Mouse (Mus musculus): Measurements from ENCODE around the gene Ppcdc.
A peak's percentile ranks its signal among the peaks of the same experiment; 100 is the strongest.

The Ppcdc gene

DNA sequence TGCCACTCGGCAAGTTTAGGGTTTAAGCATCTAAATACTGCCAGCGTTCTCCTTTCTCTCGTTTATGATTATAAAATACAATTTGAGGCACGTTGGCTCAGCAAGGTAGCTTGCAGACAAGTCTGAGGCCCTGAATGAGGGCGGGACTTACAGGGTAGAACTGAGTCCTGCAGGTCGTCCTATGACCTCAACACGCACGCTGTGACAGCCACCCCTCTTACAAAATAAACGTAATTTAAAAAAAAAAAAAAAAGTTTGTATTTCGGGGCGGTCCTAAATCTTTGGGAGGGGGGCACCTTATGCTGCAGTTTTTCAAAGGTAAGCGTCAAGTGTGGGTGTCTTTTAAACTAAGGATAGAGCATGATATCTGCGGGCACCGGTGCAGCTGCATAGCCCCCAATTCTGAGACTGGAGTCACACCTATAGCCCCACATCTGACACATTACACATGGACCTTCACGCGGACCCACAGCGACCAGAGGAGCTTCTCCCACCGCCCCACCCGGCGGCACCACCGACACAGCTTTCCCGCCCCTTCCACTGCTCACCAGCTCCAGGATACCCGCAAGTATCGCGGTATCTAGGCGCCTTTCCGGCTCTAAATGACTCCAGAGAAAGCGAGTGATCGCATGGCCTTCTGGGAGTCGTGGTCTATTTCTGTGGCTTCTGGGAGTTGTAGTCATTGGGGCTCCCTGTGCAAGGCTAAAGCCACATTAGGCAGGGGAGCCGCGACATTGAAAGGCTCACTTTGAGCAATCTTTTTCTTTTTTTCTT, at the start of gene Ppcdc:
Ppcdc (minus strand) TSS at position 603 of the 774 bp plus-strand sequence.
- peak; percentile 96 for DNase-seq (ENCODE audit: low read depth, low spot score)

DNA sequence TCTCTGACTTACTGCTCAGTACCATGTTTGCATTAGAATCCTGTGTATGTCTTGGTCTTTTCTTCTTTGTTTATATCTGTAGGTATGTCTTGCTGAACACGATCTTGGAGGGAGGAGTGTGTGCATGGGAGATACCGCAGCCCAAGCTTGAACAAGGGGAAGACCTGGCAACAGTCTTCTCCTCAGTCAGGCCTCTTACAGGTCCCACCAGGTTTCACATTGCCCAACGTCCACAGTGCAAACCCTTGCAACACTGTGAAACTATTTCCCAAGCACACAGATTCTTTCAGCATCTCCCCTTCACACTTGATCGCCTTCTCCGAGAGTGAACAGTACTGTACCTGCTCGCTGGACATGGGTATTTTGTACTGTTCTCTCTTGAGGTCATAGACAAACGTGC, 47.9 kb upstream of the Ppcdc start:
- no peak for DNase-seq (ENCODE audit: low read depth, low spot score)

DNA sequence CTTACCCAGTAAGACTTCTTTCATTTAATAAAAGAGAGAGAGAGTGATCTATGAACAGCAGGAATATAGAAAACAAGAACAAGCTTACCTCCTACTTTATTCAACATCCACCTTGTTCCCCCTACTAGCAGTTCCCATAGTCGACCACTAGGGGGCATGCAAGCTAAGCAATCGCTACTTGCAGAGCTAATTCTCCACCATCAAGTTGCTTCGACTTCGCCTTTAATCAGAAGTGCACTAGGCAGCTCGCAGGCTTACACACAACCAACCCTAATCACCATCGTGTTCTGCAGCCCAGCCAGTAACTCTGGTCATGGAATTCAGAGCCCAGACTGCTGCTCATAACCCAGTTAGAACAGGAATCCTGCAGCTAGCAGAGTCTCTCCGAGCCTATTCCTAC, 45.9 kb upstream of the Ppcdc start:
- DNase-seq (ENCODE audit: low read depth, low spot score) = peak; percentile 88

DNA sequence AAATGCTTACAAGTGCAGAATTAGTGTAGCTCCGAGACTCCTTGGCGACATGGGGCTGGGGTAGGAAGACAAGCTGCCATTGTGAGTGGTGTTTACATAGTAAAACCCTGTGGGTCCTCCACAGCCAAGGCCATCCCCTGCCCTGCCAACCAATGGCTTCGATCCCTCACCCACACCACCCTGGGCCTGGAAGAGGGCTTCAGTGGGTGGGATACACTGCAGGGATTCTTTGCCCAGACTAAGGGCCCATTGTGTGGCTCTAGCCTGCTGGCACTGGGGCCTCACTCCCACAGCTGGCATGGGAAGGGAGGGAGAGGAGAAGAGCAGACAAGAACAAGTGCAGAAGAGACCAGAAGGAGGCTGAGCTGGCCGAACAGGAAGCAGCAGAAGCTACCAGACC, 29.0 kb upstream of the Ppcdc start:
- DNase-seq (ENCODE audit: low read depth, low spot score) = no peak

DNA sequence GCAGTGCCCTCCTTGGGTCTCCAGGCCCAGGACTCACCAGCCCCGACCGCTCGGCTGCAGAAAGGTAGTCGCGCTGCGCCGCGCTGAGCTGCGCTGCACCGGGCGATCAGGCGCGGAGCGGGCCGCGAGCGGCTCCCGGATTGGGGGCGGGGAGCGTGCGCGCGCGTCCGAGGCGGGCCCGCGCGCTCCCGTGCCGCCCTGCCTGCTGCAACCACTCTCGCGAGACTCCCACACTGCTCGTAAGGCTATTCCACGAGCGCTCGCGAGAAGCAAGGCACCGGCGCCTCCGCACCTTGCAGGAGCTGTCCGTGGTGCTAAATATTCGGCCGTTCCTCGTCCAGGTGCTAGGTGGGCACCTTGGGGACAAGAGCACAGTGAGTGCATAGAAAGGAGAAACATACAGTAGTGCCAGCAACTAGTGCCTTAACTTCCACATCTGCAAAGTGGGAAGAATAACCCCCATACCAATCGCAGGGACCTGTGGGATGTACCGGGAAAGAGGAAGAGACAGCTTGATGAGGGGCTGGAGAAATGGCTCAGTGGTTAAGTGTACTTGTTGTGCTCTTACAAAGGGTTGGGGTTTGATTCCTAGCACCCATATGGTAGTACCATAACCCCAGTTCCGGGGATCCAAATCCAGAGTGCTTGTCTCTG, 28.1 kb upstream of the Ppcdc start, which contains the start of gene Scamp5:
Scamp5 (minus strand) TSS at position 165 of the 654 bp plus-strand sequence.
- peak; percentile 80 for DNase-seq (ENCODE audit: low read depth, low spot score)

DNA sequence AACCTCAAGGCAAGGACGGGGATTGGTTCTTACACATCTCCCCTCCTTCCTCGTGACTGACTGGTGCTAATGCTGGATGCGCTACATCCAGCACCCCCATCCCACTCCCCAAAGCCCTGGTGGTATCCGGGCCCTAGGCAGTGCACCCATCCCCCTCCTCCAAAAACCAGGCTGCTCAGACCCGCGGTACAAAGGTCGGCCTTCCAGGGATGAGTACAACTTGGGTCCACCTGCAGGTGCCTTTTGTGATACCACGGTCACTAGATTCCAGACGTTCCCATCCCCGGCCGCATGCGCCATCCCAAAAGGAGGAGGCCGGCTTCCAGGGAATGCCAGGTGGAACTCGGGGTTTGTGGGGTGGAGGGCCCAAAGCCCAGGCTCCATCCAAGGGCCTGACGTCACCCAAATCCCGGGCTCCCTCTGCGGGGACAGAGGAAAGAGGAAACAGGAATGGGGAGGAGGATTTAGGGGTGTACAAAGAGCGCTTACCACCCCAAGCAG, 27.4 kb upstream of the Ppcdc start:
- no peak for DNase-seq (ENCODE audit: low read depth, low spot score)

DNA sequence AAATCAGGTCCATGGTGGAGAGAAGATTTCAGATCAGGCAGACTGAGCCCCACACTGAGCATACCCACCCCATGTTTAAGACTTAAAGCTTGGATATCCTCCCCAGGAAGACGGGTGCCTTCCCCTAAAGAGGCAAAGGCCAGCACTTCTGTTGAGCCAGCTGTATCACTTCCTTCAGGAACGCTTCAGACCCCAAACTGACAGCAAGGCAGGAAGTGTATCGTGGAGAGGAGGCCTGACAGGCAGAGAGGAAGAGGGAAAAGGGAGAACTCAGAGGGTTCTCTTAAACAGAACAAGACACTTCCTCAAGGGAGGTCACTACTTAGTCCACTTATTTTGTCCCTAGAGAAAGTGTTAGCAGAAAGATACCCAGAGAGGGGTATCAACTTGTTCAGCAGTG, 26.2 kb upstream of the Ppcdc start:
- DNase-seq (ENCODE audit: low read depth, low spot score) = no peak

DNA sequence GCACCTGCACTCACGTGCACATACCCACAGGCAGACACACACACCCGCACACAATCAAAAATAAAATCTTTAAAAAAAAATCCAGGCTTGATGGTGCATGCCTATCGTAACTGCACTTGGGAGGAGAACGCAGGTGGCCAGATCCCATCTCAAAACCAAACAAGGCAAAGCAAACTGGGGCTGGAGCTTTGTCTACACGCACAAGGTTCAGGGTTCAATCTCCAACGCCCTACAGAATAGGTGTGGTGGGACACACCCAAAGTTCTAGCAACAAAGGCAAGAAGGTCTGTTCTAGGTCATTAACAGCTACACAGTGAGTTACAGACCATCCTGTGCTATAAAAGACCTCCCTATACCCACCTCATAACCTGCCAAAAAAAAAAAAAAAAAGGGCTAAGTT, 22.9 kb upstream of the Ppcdc start:
- no peak for DNase-seq (ENCODE audit: low read depth, low spot score)

DNA sequence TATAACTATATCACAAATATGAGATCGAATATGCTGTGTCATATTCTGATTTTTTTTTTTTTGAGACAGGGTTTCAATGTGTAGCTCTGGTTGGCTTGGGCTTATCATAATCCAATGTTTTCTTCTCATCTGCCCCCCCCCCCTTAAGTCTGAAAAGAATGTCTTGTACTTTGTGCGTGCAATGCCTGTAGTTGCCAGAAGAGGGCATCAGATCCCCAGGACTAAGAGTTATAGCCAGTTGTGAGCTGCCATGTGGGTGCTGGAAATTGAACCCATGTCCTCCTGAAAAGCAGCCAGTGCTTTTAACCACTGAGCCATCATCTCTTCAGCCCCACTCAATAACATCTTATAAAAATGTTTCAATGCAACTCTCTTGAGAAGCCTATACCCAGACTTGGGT, 19.8 kb upstream of the Ppcdc start:
- peak; percentile 32 for DNase-seq (ENCODE audit: low read depth, low spot score)

DNA sequence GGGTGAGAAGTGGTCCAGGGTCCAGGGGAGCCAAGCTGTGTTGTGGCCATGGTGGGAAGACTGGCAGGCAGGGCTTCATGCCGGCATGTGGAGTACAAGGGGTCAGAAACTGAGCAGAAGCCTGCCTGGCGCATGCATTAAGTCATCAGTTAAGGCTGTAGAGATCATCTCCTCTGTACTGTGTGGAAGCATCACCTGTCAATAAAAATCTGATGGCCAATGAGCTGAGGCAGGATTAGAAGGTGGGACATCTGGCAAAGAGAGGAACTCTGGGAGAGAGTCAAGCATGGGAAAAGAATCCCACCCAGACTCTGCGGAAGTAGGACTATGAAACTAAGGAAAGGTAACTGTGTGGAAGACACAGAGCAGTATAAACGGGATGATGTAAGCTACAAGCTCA, 13.6 kb upstream of the Ppcdc start:
- DNase-seq (ENCODE audit: low read depth, low spot score) = no peak

DNA sequence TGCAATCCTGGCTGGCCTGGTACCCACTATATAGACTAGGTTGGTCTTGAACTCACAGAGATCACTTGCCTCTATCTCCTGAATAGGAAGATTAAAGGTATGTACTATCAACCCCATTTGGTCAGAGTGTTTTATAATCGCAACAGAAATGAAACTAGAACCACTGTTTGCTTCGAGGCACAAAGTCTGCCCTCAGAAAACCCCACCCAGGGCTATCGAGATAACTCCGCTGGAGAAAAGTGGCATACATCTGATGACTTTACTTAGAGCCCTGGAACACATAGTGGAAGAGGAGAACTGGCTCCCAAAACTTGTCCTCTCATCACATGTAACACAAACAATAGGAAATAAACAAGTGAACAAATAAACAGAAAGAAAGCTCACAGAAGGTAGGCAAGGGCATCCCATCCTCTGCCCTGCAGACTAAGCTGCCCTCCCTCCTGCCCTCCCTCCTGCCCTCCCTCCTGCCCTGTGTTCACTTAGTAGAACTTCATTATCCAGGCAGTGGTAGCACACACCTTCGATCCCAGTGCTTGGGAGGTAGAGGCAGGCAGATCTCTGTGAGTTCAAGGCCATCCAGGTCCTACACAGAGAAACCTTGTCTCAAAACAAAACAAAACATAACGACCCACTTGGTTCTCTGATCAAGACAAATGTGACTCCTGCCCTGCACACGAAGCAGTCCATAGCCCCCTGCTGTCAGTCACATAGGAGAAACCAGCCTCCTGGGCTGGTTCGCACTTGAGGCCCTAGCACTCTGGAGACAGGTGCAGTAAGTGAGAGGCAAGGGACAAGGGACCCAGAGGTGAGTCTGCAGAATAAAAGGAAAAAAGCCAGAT, 12.9 kb upstream of the Ppcdc start:
- no peak for DNase-seq (ENCODE audit: low read depth, low spot score)

DNA sequence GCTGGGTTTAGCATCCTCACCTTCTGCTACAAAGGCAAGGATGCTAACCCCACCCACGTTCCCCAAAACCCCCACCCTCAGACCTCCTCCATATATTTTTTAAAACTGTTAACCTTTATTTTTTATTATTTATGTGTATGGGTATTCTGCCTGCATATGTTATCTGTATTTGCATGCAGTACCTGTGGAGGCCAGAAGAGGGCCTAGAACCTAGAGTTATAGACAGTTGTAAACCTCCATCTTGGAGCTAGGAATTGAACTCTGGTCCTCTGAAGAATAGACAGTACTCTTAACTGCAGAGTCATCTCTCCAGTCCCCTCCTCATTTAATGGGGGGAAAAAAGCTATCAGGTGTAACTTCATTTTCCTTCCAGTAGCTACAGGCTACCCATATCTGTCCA, 9.8 kb upstream of the Ppcdc start:
- DNase-seq (ENCODE audit: low read depth, low spot score) = peak; percentile 46

DNA sequence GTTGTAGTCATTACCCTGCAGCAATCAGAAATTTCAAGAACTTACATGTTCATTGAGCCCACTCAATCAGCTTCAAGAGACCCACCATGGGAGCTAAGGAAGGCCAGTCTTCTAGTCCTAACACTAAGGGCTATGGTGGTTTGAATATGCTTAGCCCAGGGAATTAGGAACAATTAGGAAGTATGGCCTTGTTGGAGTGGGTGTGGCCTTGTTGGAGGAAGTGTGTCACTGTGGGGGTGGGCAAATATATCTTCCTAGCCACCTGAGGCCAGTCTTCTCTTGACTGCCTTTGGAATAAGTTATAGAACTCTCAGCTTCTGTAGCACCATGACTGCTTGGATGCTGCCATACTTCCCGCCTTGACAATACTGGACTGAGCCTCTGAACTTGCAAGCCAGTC, 696 bp upstream of the Ppcdc start:
- no peak for DNase-seq (ENCODE audit: low read depth, low spot score)

DNA sequence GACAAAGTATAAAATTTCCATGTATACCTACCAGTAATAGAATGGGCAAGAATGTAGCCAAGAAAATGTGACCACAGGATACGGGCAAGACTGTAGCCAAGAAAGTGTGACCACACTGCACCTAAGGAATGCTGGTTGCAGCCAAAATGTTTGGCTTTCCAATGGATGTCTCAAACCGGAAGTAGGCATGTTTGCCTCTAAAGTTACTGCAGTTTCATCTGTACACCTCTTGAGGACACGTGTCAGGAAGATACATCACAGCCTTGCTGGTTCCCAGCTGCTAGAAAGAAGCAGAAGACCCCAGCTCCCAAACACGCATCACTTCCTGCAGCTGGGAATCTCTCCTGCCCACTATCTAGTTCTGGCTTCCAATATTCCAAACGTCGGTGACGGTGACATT, 841 bp downstream of the Ppcdc start:
- DNase-seq (ENCODE audit: low read depth, low spot score) = peak; percentile 26

DNA sequence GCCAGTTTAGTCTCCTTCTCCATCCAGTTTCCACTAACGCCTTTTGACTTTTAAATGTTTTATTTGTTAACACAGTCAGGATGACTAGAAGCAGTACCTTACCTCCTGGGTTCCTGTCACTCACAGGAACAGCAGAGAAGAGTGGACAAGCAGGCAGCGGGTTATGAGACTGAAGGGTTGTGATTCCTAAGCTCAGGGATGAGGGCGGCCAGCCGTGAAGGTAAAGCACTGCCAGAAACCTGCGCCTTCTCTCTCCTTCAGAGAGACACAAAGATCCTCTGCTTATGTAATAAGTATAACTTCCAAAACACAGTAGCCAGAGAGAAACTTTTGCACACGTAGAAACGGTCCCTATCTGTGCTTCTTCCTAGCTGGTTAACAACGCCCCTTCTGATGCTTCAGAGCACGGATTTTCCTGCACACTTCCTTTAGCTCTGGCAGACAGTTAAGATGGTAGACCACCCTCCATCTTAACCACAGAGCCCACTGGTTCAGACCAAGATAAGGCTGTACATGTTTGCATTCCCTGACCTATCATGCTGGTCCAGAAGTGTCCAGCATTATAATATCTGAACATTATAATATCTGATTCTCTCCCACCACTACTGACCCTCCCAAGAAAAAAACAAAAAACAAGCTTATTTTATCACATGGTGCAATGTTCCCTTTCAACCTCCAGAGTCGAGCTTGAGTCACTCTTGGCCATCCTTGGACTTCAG, 1.9 kb downstream of the Ppcdc start:
- DNase-seq (ENCODE audit: low read depth, low spot score) = no peak

DNA sequence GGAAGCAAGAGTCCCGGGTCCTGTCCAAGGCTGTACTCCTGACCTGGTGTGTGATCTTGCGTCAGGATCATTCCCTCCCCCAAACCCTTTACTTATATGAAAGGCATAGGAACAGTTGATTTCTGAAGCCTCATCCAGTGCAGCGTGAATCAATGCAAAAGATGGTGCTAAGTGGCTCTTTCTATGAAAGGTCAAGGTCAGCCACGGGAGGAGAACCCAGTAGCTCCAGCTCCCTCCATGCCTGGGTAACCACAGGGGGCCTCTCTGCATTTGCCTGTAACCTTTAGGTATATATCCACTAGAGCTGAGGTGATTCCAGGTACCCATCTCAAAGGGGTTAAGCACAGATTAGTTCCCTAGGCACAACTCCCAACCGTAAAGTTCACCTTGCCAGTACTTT, 3.8 kb downstream of the Ppcdc start:
- no peak for DNase-seq (ENCODE audit: low read depth, low spot score)

DNA sequence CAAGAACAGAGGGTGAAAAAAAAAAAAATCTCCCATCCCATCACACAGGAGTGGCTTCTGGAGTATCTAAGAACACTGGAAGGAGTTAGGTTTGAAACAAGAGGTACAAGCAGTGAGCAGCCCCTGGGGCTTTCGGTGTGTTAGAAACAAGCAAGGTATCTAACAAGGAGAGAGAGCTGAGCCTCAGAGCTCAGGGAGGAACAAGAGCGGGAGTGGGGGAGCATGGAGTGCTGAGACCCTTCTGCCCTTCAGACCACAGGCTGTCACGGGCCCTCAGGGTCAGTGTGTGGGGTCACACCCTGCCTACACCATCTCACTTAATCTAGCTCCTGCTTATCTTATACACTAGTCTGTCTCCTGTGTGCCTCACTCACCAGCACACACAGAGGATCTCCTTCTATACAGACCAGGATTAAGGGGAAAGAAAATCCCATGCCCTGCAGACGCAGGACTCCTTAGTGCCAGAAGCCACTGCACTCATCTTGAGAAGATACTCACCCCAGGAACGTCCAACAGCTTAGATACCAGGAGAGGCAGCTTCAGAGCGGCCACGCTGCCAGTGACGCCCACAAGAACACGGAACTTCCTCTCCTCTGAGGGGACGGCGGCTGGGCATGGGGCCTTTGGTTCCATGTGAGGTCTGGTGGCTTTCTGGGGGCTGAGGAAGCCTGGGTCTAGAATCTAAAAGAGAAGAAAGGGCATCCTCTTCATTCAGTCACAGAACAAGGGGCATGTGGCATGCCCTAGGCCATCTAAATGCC, 5.3 kb downstream of the Ppcdc start:
- DNase-seq (ENCODE audit: low read depth, low spot score) = no peak

DNA sequence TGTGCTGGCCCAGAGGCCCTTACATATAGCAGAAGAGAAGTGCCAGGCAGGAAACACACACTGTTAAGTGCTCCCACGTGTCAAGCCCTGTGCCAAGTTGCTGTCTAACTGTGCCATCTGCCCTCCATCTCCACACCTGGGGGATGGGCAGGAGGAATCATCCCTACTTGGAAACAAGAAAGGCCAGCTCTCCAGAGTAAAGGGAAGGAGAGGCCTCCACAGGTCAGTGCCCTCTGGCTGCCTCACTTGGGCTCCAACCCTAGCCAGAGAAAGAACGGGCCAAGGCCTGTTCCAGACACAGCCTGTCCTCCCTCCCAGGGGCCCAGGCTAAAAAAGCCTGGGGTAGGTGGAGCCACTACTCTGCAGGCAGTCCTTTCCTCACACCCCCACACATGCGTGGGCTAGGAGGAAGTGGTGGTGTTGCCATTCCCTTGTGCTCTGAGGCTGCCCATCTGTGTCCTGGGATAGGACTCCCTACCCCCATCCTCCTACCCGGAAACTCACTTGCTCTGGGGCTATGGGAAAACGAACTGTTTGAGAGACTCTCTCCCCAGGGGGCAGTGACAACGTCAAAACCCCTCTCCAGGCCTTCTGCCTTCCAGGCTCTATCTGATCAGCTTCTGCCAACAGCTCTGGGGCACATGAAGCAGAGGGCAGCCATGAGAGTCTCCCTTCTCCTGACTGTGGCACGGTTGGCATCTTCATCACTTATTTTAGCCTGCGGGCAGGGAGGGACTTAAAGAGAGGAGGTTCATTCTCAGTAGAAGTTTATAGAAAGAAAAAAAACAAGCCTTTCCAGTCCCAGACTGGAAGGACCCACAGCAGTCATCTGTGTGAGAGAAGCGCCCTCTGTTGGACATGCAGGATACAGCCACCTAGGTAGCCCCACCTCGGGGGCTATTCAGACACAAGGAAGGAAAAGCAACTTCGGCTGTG, 6.6 kb downstream of the Ppcdc start:
- peak; percentile 90 for DNase-seq (ENCODE audit: low read depth, low spot score)

DNA sequence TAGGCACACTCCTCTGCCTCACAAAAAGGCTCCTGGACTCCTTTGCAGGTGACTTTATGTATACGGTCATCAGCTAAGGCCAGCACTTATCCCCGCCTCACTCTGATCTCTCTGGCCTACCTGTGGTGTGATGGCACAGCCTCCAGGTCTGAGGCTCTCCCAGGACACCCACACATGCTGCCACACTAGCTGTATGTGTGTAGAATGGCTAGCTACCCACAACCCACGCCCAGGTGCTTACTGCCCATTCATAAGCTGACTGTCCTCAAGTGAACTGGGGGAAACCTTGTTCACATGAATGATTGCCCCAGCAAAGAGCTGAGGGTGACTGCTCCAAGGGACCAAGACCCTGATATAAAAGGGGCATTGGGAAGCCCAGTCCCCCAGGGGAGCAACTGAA, 7.4 kb downstream of the Ppcdc start:
- no peak for DNase-seq (ENCODE audit: low read depth, low spot score)

DNA sequence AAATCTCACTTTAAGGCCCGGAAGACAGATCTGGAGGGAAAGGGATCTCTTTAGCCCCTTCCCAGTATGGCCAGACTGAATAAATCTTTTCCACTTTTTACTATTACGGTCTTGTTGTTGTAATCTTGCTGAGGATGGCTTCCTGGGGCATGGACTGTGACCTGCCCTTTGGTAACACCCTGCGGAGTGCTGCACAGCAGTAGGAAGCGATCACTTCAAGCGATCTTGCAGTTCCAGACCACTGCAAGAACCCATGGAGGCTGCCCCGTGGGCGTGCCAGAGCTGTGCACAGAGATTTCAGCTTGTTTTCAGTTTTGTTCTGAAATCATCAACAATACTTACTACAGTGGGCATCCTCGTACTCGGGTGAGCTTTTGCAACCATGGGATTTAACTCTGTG, 8.7 kb downstream of the Ppcdc start:
- no peak for DNase-seq (ENCODE audit: low read depth, low spot score)

Data from CD4-positive, CD25-positive, alpha-beta regulatory T cell, adult 2 months (primary cell).